Mouse (Mus musculus) stomach, embryonic 14.5 days (tissue): Measurements from ENCODE around the gene Mtmr12. TPM values are rescaled to one million over a fixed set of nuclear protein-coding genes. Genes with fewer than 3 reads are reported as not detected.
A peak's percentile ranks its signal among the peaks of the same experiment; 100 is the strongest.

ENCODE experiments used
- ATAC-seq: fragments of 200-750 bp; cut with Nextera tagmentation; 2 replicates; pipeline ENCODE4 v1.8.0; 2017; ENCODE audit warnings: low read depth, moderate TSS enrichment; ENCODE audit not compliant: insufficient number of reproducible peaks, insufficient read depth, low FRiP score
- H3K27ac ChIP-seq: fragments of 300-500 bp; sonication (generic); 2 replicates; pipeline ENCODE4 v1.5.1; 2014; ENCODE audit warnings: mild to moderate bottlenecking, low read length, moderate library complexity, mixed read lengths
- H3K27me3 ChIP-seq: fragments of 300-500 bp; sonication (generic); 2 replicates; pipeline ENCODE4 v1.6.1; 2014; ENCODE audit warnings: low read length, control low read depth, mixed read lengths; ENCODE audit not compliant: control insufficient read depth, insufficient read depth
- H3K36me3 ChIP-seq: fragments of 300-500 bp; sonication (generic); 2 replicates; pipeline ENCODE4 v1.6.1; 2014; ENCODE audit warnings: mild to moderate bottlenecking, control low read depth, low read length, moderate library complexity, mixed read lengths; ENCODE audit not compliant: control insufficient read depth, insufficient read depth
- H3K4me1 ChIP-seq: fragments of 300-500 bp; sonication (generic); 2 replicates; pipeline ENCODE4 v1.6.1; 2014; ENCODE audit warnings: low read length, control low read depth, mixed read lengths; ENCODE audit not compliant: control insufficient read depth, insufficient read depth
- H3K4me2 ChIP-seq: fragments of 300-500 bp; sonication (generic); replicated peaks from 2 replicates; pipeline ENCODE4 v1.6.1; 2014; ENCODE audit warnings: low read depth, low read length, control low read depth
- H3K4me3 ChIP-seq: fragments of 300-500 bp; sonication (generic); 2 replicates; pipeline ENCODE4 v1.5.1; 2014; ENCODE audit warnings: low read depth, low read length, control low read depth
- H3K9ac ChIP-seq: fragments of 300-500 bp; sonication (generic); replicated peaks from 2 replicates; pipeline ENCODE4 v1.6.1; 2014; ENCODE audit warnings: low read depth, mild to moderate bottlenecking, control low read depth, low read length, moderate library complexity, mixed read lengths
- H3K9me3 ChIP-seq: fragments of 300-500 bp; sonication (generic); 2 replicates; pipeline ENCODE4 v1.6.1; 2016; ENCODE audit warnings: low read depth, low read length, control low read depth; ENCODE audit not compliant: control insufficient read depth
- WGBS: fragments of 180-500 bp; shearing (Covaris S2); extraction: QIAGEN DNeasy Blood & Tissue Kit; methylation state at CpG from one replicate; pipeline ENCODE4 v1.1.7; 2014; 5-methylcytosine and 5-hydroxymethylcytosine counted together
- polyA plus RNA-seq: library from polyadenylated mRNA; unstranded; fragments of >200 nt; fragmentation: Nextera tagmentation; extraction: Ambion mirVana; gene quantifications from 2 replicates; pipeline ENCODE4 v1.2.1, GENCODE M21; 2014

The Mtmr12 gene
- polyA plus RNA-seq, 1 experiment from 2014 or later: 22.0 TPM

- H3K4me2 ChIP-seq: no peak overlapping the region
- no peak overlapping the region; the same call in 1 of the 2 replicates for H3K27ac ChIP-seq
- no peak overlapping the region for H3K4me3 ChIP-seq
- whole genome bisulfite sequencing: 93% methylated on average over 15 of the region's 15 CpGs
- no peak overlapping the region for H3K9ac ChIP-seq
- no peaks in the 10 kb centered on the region for H3K27me3 ChIP-seq
- H3K9me3 ChIP-seq: no peaks in the 10 kb centered on the region
- H3K36me3 ChIP-seq: no peaks in the 10 kb centered on the region
- H3K4me1 ChIP-seq: peaks cover 12% of the 10 kb centered on the region
- no peak for ATAC-seq
These were observed 22.1 kb downstream of the Mtmr12 start for GRCm38 (mm10) chr15:12226908-12227307.

GRCm38 (mm10) chr15:12227355-12227754 is 22.5 kb downstream of the Mtmr12 start:
- peaks cover 16% of the 10 kb centered on the region for H3K4me1 ChIP-seq
- no peak for ATAC-seq
- no peaks in the 10 kb centered on the region; the same call in 1 of the 2 replicates for H3K36me3 ChIP-seq
- no peak overlapping the region for H3K4me3 ChIP-seq
- peak overlapping the region; percentile 16; the same call in 1 of the 2 replicates for H3K27ac ChIP-seq
- WGBS: 79% methylated on average over 4 of the region's 4 CpGs
- no peak overlapping the region for H3K4me2 ChIP-seq
- no peaks in the 10 kb centered on the region for H3K9me3 ChIP-seq
- H3K27me3 ChIP-seq: no peaks in the 10 kb centered on the region
- no peak overlapping the region for H3K9ac ChIP-seq

- H3K27me3 ChIP-seq: no peaks in the 10 kb centered on the region
- peaks cover 11% of the 10 kb centered on the region; the same call in 1 of the 2 replicates for H3K36me3 ChIP-seq
- H3K4me3 ChIP-seq: no peak overlapping the region
- WGBS: 71% methylated on average over 10 of the region's 10 CpGs
- H3K9me3 ChIP-seq: no peaks in the 10 kb centered on the region
- H3K4me2 ChIP-seq: no peak overlapping the region
- no peak overlapping the region for H3K27ac ChIP-seq
- peaks cover 17% of the 10 kb centered on the region for H3K4me1 ChIP-seq
- ATAC-seq: no peak
- H3K9ac ChIP-seq: no peak overlapping the region
These were observed 24.9 kb downstream of the Mtmr12 start for GRCm38 (mm10) chr15:12229603-12230242.

- H3K9ac ChIP-seq: no peak overlapping the region
- peaks cover 17% of the 10 kb centered on the region for H3K4me1 ChIP-seq
- peak; percentile 62; the same call in 1 of the 2 replicates for ATAC-seq
- no peak overlapping the region for H3K4me3 ChIP-seq
- H3K9me3 ChIP-seq: no peaks in the 10 kb centered on the region
- H3K27me3 ChIP-seq: no peaks in the 10 kb centered on the region
- no peak overlapping the region for H3K4me2 ChIP-seq
- H3K27ac ChIP-seq: peak overlapping the region; percentile 11; the same call in 1 of the 2 replicates
- peaks cover 11% of the 10 kb centered on the region; the same call in 1 of the 2 replicates for H3K36me3 ChIP-seq
- WGBS: 36% methylated on average over 12 of the region's 12 CpGs
These were observed 25.6 kb downstream of the Mtmr12 start for GRCm38 (mm10) chr15:12230243-12230935.

- WGBS: 77% methylated on average over 6 of the region's 6 CpGs
- peaks cover 15% of the 10 kb centered on the region for H3K36me3 ChIP-seq
- H3K27ac ChIP-seq: no peak overlapping the region
These were observed 26.6 kb downstream of the Mtmr12 start for GRCm38 (mm10) chr15:12231462-12231861.

GRCm38 (mm10) chr15:12232429-12232828 is 27.6 kb downstream of the Mtmr12 start:
- H3K27ac ChIP-seq: peak overlapping the region; percentile 63; the same call in 1 of the 2 replicates
- no peak overlapping the region for H3K4me3 ChIP-seq
- no peaks in the 10 kb centered on the region for H3K9me3 ChIP-seq
- WGBS: 54% methylated on average over 11 of the region's 11 CpGs
- H3K4me2 ChIP-seq: 0 out of 2 replicates have a peak overlapping the region, but pooled peaks have one; percentile 7
- peaks cover 17% of the 10 kb centered on the region for H3K4me1 ChIP-seq
- no peaks in the 10 kb centered on the region for H3K27me3 ChIP-seq
- ATAC-seq: peak; percentile 83
- H3K36me3 ChIP-seq: peaks cover 15% of the 10 kb centered on the region
- H3K9ac ChIP-seq: no peak overlapping the region

More at GRCm38 (mm10) chr15:12231462-12231861, 26.6 kb downstream of the Mtmr12 start:
- Histone ChIP-seq H3K4me1 (peaks cover 17% of the 10 kb centered on the region), H3K4me3 (no peak overlapping the region), H3K4me2 (no peak overlapping the region), H3K27me3 (no peaks in the 10 kb centered on the region), H3K9me3 (no peaks in the 10 kb centered on the region), H3K9ac (no peak overlapping the region)
- no peak for ATAC-seq

GRCm38 (mm10) chr15:12233021-12233420 is 28.2 kb downstream of the Mtmr12 start:
- no peak for ATAC-seq
- no peaks in the 10 kb centered on the region for H3K27me3 ChIP-seq
- H3K27ac ChIP-seq: peak overlapping the region; percentile 63; the same call in 1 of the 2 replicates
- no peak overlapping the region for H3K4me2 ChIP-seq
- no peak overlapping the region for H3K9ac ChIP-seq
- H3K4me3 ChIP-seq: no peak overlapping the region
- WGBS: 77% methylated on average over 4 of the region's 4 CpGs
- no peaks in the 10 kb centered on the region for H3K9me3 ChIP-seq
- peaks cover 17% of the 10 kb centered on the region for H3K4me1 ChIP-seq
- peaks cover 15% of the 10 kb centered on the region for H3K36me3 ChIP-seq

- no peak for ATAC-seq
- H3K27me3 ChIP-seq: no peaks in the 10 kb centered on the region
- H3K9ac ChIP-seq: no peak overlapping the region
- WGBS: 33% methylated on average over 1 of the region's 1 CpGs
- H3K4me1 ChIP-seq: peaks cover 14% of the 10 kb centered on the region
- no peaks in the 10 kb centered on the region for H3K9me3 ChIP-seq
- peaks cover 23% of the 10 kb centered on the region for H3K36me3 ChIP-seq
- H3K4me3 ChIP-seq: no peak overlapping the region
- no peak overlapping the region for H3K4me2 ChIP-seq
- no peak overlapping the region for H3K27ac ChIP-seq
These were observed 30.7 kb downstream of the Mtmr12 start for GRCm38 (mm10) chr15:12235559-12235958.
